Mouse (Mus musculus) liver, embryonic 13.5 days (tissue): ENCODE data around the gene Tedc2. TPM values are rescaled to one million over a fixed set of nuclear protein-coding genes. Genes with fewer than 3 reads are reported as not detected.

Experiments
- ATAC-seq: fragments of 200-750 bp; cut with Nextera tagmentation; 2 replicates; pipeline ENCODE4 v1.8.0; 2017; ENCODE audit warnings: low read depth, mild to moderate bottlenecking, moderate number of reproducible peaks, moderate library complexity
- DNase-seq: peaks from one replicate; pipeline ENCODE4 v3.0.0; 2022
- H3K27ac ChIP-seq: fragments of 300-500 bp; sonication (generic); 2 replicates; pipeline ENCODE4 v1.5.1; 2015; ENCODE audit warnings: moderate library complexity, mild to moderate bottlenecking, inconsistent platforms
- H3K27me3 ChIP-seq: fragments of 300-500 bp; sonication (generic); 2 replicates; pipeline ENCODE4 v1.6.1; 2015; ENCODE audit warnings: mild to moderate bottlenecking, inconsistent platforms
- H3K36me3 ChIP-seq: fragments of 300-500 bp; sonication (generic); 2 replicates; pipeline ENCODE4 v1.6.1; 2015; ENCODE audit warnings: mild to moderate bottlenecking, inconsistent platforms
- H3K4me1 ChIP-seq: fragments of 300-500 bp; sonication (generic); replicated peaks from 2 replicates; pipeline ENCODE4 v1.6.1; 2015; ENCODE audit warnings: inconsistent platforms
- H3K4me2 ChIP-seq: fragments of 300-500 bp; sonication (generic); 2 replicates; pipeline ENCODE4 v1.6.1; 2015; ENCODE audit warnings: inconsistent platforms, mild to moderate bottlenecking, moderate library complexity
- H3K4me3 ChIP-seq: fragments of 300-500 bp; sonication (generic); replicated peaks from 2 replicates; pipeline ENCODE4 v1.5.1; 2015; ENCODE audit warnings: mild to moderate bottlenecking, inconsistent platforms
- H3K9ac ChIP-seq: fragments of 300-500 bp; sonication (generic); 2 replicates; pipeline ENCODE4 v1.6.1; 2015; ENCODE audit warnings: mild to moderate bottlenecking, inconsistent platforms
- H3K9me3 ChIP-seq: fragments of 300-500 bp; sonication (generic); replicated peaks from 2 replicates; pipeline ENCODE4 v1.6.1; 2016; ENCODE audit warnings: inconsistent platforms
- WGBS: fragments of 180-500 bp; shearing (Covaris S2); methylation state at CpG from one replicate; pipeline ENCODE4 v1.1.7; 2015; ENCODE audit not compliant: insufficient replicate concordance; 5-methylcytosine and 5-hydroxymethylcytosine counted together
- microRNA-seq: library from miRNA; unstranded; fragments of <30 nt; microRNA quantifications from one replicate; pipeline ENCODE4, GENCODE M21; 2016
- polyA plus RNA-seq: library from polyadenylated mRNA; unstranded; fragments of >200 nt; fragmentation: Nextera tagmentation; extraction: Ambion mirVana; gene quantifications from 2 replicates; pipeline ENCODE4 v1.2.1, GENCODE M21; 2015

The Tedc2 gene
- polyA plus RNA-seq, 1 experiment from 2014 or later = 10.8 TPM

- WGBS = 33% methylated on average over 7 of the region's 7 CpGs
- peaks cover 66% of the 10 kb centered on the region for H3K4me1 ChIP-seq
- no peaks in the 10 kb centered on the region for H3K27me3 ChIP-seq
- ATAC-seq = no peak
- H3K27ac ChIP-seq = peak overlapping the region; percentile 94
- peak overlapping the region; percentile 83 for H3K4me3 ChIP-seq
- peak overlapping the region; percentile 90 for H3K9ac ChIP-seq
- peak overlapping the region; percentile 87 for H3K4me2 ChIP-seq
- no peak for DNase-seq
- no peaks in the 10 kb centered on the region for H3K9me3 ChIP-seq
- H3K36me3 ChIP-seq = peaks cover 32% of the 10 kb centered on the region
These were observed 52.7 kb downstream of the Tedc2 start for GRCm38 (mm10) chr17:24167891-24168505.

- WGBS = 72% methylated on average over 6 of the region's 6 CpGs
- Histone ChIP-seq H3K4me3 (peak overlapping the region; percentile 83), H3K4me2 (peak overlapping the region; percentile 87), H3K9ac (peak overlapping the region; percentile 90; the same call in 1 of the 2 replicates), H3K9me3 (no peaks in the 10 kb centered on the region), H3K27me3 (no peaks in the 10 kb centered on the region), H3K36me3 (peaks cover 32% of the 10 kb centered on the region), H3K4me1 (peaks cover 73% of the 10 kb centered on the region), H3K27ac (peak overlapping the region; percentile 94)
- DNase-seq = no peak
- no peak for ATAC-seq
These were observed 53.5 kb downstream of the Tedc2 start for GRCm38 (mm10) chr17:24167120-24167519.

Small RNA genes within 50 kb of the gene (microRNA-seq; reads per million reads assigned to microRNA genes)
- gene Mir5134 (3.8 reads per million, percentile 7 among the genes with 10 or more reads in this experiment), gene Mir6965 (not detected)

Other genes with a start within 250 kb of the Tedc2 start
- not detected in 2 replicates for gene Prss30, start 240.3 kb downstream of the Tedc2 start, polyA plus RNA-seq
- gene Prss22, start 222.8 kb downstream of the Tedc2 start, polyA plus RNA-seq = not detected in 2 replicates
- not detected in 2 replicates for gene Prss27, start 182.7 kb downstream of the Tedc2 start, polyA plus RNA-seq
- gene Kctd5, start 147.4 kb downstream of the Tedc2 start, polyA plus RNA-seq = 17.4 and 19.3 TPM in 2 replicates
- 26.8 and 34.0 TPM in 2 replicates for gene Pdpk1, start 69.9 kb downstream of the Tedc2 start, polyA plus RNA-seq
- 18.6 and 20.8 TPM in 2 replicates for gene Amdhd2, start 57.1 kb downstream of the Tedc2 start, polyA plus RNA-seq
- gene Atp6v0c, start 51.1 kb downstream of the Tedc2 start, polyA plus RNA-seq = 348 and 367 TPM in 2 replicates
- gene Tbc1d24, start 15.3 kb downstream of the Tedc2 start, polyA plus RNA-seq = 6.9 and 7.5 TPM in 2 replicates
- gene Ntn3, start 11.3 kb downstream of the Tedc2 start, polyA plus RNA-seq = 1.00 and 1.4 TPM in 2 replicates
- 69.1 and 89.8 TPM in 2 replicates for gene Ccnf, start 30.6 kb upstream of the Tedc2 start, polyA plus RNA-seq
- gene Abca17, start 130.2 kb upstream of the Tedc2 start, polyA plus RNA-seq = not detected in 2 replicates
- 11.4 and 14.8 TPM in 2 replicates for gene Abca3, start 131.1 kb upstream of the Tedc2 start, polyA plus RNA-seq
- 151 and 173 TPM in 2 replicates for gene Rnps1, start 193.7 kb upstream of the Tedc2 start, polyA plus RNA-seq
- 94.4 and 95.3 TPM in 2 replicates for gene Eci1, start 205.8 kb upstream of the Tedc2 start, polyA plus RNA-seq
- 0.33 and 0.68 TPM in 2 replicates for gene Dnase1l2, start 222.3 kb upstream of the Tedc2 start, polyA plus RNA-seq
- 11.7 and 13.0 TPM in 2 replicates for gene E4f1, start 249.5 kb upstream of the Tedc2 start, polyA plus RNA-seq
- gene Pgp, start 249.5 kb upstream of the Tedc2 start, polyA plus RNA-seq = 84.0 and 86.7 TPM in 2 replicates